Mouse (Mus musculus) ES-E14 (cell line): ENCODE results near the gene Nppb. TPM values are rescaled to one million over a fixed set of nuclear protein-coding genes. Genes with fewer than 3 reads are reported as not detected.
A peak's percentile ranks its signal among the peaks of the same experiment; 100 is the strongest.

ENCODE experiments used
- DNase-seq: peaks from one replicate; pipeline ENCODE4 v3.0.0-alpha.2; 2013; ENCODE audit warnings: low read depth, low spot score
- H3K27ac ChIP-seq: 2 replicates; pipeline ENCODE4 v1.5.1; 2012; ENCODE audit warnings: low read depth, mild to moderate bottlenecking, low read length, moderate library complexity, mixed read lengths; ENCODE audit not compliant: poor library complexity, insufficient read depth, severe bottlenecking
- H3K36me3 ChIP-seq: 2 replicates; pipeline ENCODE4 v1.6.1; 2012; ENCODE audit warnings: mild to moderate bottlenecking, low read length, moderate library complexity, mixed read lengths; ENCODE audit not compliant: control insufficient read depth, poor library complexity, insufficient read depth, severe bottlenecking
- H3K4me1 ChIP-seq, 2 experiments: fragments of 150-350 bp in 1 of 2; sonication (generic) in 1 of 2; 2 replicates each; pipeline ENCODE4 v1.6.1; 2012; ENCODE audit warnings: low read length in 2 of 2, mild to moderate bottlenecking in 1 of 2, mixed read lengths in 1 of 2; ENCODE audit not compliant: control insufficient read depth in 2 of 2, insufficient read depth in 2 of 2, poor library complexity in 1 of 2
- H3K4me3 ChIP-seq, 2 experiments: fragments of 150-350 bp in 1 of 2; sonication (generic) in 1 of 2; 2 replicates each; pipeline ENCODE4 v1.5.1; 2012; ENCODE audit warnings: low read length in 2 of 2, low read depth in 1 of 2, mild to moderate bottlenecking in 1 of 2, mixed read lengths in 1 of 2; ENCODE audit not compliant: insufficient read depth in 1 of 2, poor library complexity in 1 of 2, severe bottlenecking in 1 of 2
- H3K9ac ChIP-seq: 2 replicates; pipeline ENCODE4 v1.6.1; 2012; ENCODE audit warnings: low read depth, mild to moderate bottlenecking, low read length, mixed read lengths; ENCODE audit not compliant: poor library complexity, insufficient read depth, severe bottlenecking
- H3K9me3 ChIP-seq: fragments of 150-350 bp; sonication (generic); 2 replicates; pipeline ENCODE4 v1.6.1; 2012; ENCODE audit warnings: low read depth, mild to moderate bottlenecking, low read length; ENCODE audit not compliant: control insufficient read depth, insufficient read depth
- CHD2 ChIP-seq: IDR thresholded peaks from 2 replicates; pipeline ENCODE4 v1.6.1; 2014; ENCODE audit warnings: mild to moderate bottlenecking, low read depth, low read length, inconsistent platforms
- HCFC1 ChIP-seq: IDR thresholded peaks from 2 replicates; pipeline ENCODE4 v1.6.1; 2012; ENCODE audit warnings: low read length, inconsistent platforms, borderline replicate concordance; ENCODE audit not compliant: insufficient read depth
- MAFK ChIP-seq: IDR thresholded peaks from 2 replicates; pipeline ENCODE4 v1.6.1; 2014; ENCODE audit warnings: mild to moderate bottlenecking, low read depth, low read length, inconsistent platforms; ENCODE audit not compliant: insufficient read depth
- ZC3H11A ChIP-seq: IDR thresholded peaks from 2 replicates; pipeline ENCODE4 v1.6.1; 2012; ENCODE audit warnings: low read depth, mild to moderate bottlenecking, inconsistent platforms, low read length, borderline replicate concordance
- ZNF384 ChIP-seq: IDR thresholded peaks from 2 replicates; pipeline ENCODE4 v1.6.1; 2012; ENCODE audit warnings: low read depth, low read length, inconsistent platforms
- in situ Hi-C, 2 experiments: fragments of 600-800 bp; cut with MboI; formaldehyde crosslinking; loops; one replicate each; pipeline ENCODE4 v1.15.1; 2025; ENCODE audit warnings: low sequenced_read_pairs in 2 of 2, inconsistent platforms in 1 of 2; ENCODE audit not compliant: unreplicated experiment in 2 of 2
- total RNA-seq: library from RNA; depleted of rRNA; stranded (reverse); fragments of 300-350 nt; gene quantifications from 2 replicates; pipeline ENCODE4 v1.2.3, GENCODE M21; 2012

Nppb gene
- total RNA-seq, 1 experiment: 3.8 TPM

- no peak for DNase-seq
- no peak overlapping the region for H3K27ac ChIP-seq
- no peak overlapping the region for H3K9ac ChIP-seq
- no peak for TF ChIP-seq CHD2
- no peaks in the 10 kb centered on the region for H3K36me3 ChIP-seq
- H3K4me3 ChIP-seq: peak overlapping the region in 1 of 2 experiments; percentile 68; a peak in 1 of 4 replicates
- in situ Hi-C loops: no loop called here
- no peaks in the 10 kb centered on the region for H3K9me3 ChIP-seq
- peaks cover 11 to 24% of the 10 kb centered on the region in 2 experiments for H3K4me1 ChIP-seq
These were observed 48.1 kb upstream of the Nppb start for GRCm38 (mm10) chr4:147937486-147937885.

- no peaks in the 10 kb centered on the region; the same call in 1 of the 2 replicates for H3K36me3 ChIP-seq
- H3K4me1 ChIP-seq: peaks cover 11 to 24% of the 10 kb centered on the region in 2 experiments
- TF ChIP-seq ZC3H11A: no peak
- TF ChIP-seq CHD2: no peak
- no peak for TF ChIP-seq HCFC1
- TF ChIP-seq ZNF384: no peak
- H3K9ac ChIP-seq: no peak overlapping the region
- in situ Hi-C loops: no loop called here
- H3K9me3 ChIP-seq: no peaks in the 10 kb centered on the region
- H3K27ac ChIP-seq: no peak overlapping the region
- no peak for DNase-seq
- no peak overlapping the region for H3K4me3 ChIP-seq
These were observed 47.2 kb upstream of the Nppb start for GRCm38 (mm10) chr4:147938148-147939096.

GRCm38 (mm10) chr4:147940111-147940510 is 45.5 kb upstream of the Nppb start:
- no peaks in the 10 kb centered on the region for H3K9me3 ChIP-seq
- no peak for TF ChIP-seq HCFC1
- no peak for TF ChIP-seq MAFK
- TF ChIP-seq ZNF384: no peak
- TF ChIP-seq ZC3H11A: no peak
- no peak for TF ChIP-seq CHD2
- no peak for DNase-seq
- H3K4me1 ChIP-seq: peaks cover 11 to 20% of the 10 kb centered on the region in 2 experiments
- in situ Hi-C loops: no loop called here
- no peak overlapping the region for H3K9ac ChIP-seq
- H3K27ac ChIP-seq: no peak overlapping the region
- peaks cover 12% of the 10 kb centered on the region for H3K36me3 ChIP-seq
- H3K4me3 ChIP-seq: no peak overlapping the region

GRCm38 (mm10) chr4:147940576-147941044 is 45.0 kb upstream of the Nppb start, which contains the start of gene 2510039O18Rik:
Gene 2510039O18Rik (plus strand): TSS chr4:147940895.
- Histone ChIP-seq H3K4me1 (peaks cover 10 to 20% of the 10 kb centered on the region in 2 experiments), H3K36me3 (peaks cover 17% of the 10 kb centered on the region), H3K9me3 (no peaks in the 10 kb centered on the region), H3K27ac (no peak within 1 kb of the TSS), H3K9ac (peak within 1 kb of the TSS; percentile 85), H3K4me3 (peak within 1 kb of the TSS; percentile 61 to 85)
- in situ Hi-C loops: no loop called here
- peak; percentile 82 for DNase-seq
- TF ChIP-seq ZNF384: no peak
- TF ChIP-seq ZC3H11A: no peak
- no peak for TF ChIP-seq MAFK
- no peak for TF ChIP-seq CHD2
